Mouse (Mus musculus): ENCODE data around the gene Ptprk. TPM values are rescaled to one million over a fixed set of nuclear protein-coding genes. Genes with fewer than 3 reads are reported as not detected.

Gene Ptprk
- 1.2 and 3.7 TPM in 2 replicates for polyA plus RNA-seq (2011; ENCODE audit: insufficient read depth, insufficient read length, low replicate concordance, missing spikeins)

GRCm38 (mm10) chr10:28074653-28075451 is at the start of gene Ptprk:
Gene Ptprk (plus strand): TSS chr10:28074820.
- TF ChIP-seq CTCF (IDR thresholded peaks at IDR 0.05; ENCODE audit: control insufficient read depth, insufficient read depth, low read length) (no peak), POLR2A (IDR thresholded peaks at IDR 0.05; ENCODE audit: borderline replicate concordance, control insufficient read depth, low read depth, low read length) (no peak)
- under 1% methylated on average over 77 of the region's 77 CpGs for WGBS
- Histone ChIP-seq H3K4me1 (ENCODE audit: control insufficient read depth, insufficient read depth, low read length) (no peaks in the 10 kb centered on the region), H3K27ac (ENCODE audit: control insufficient read depth, insufficient read depth, low read depth, low read length, poor library complexity) (no peak within 1 kb of the TSS; the same call in 1 of the 2 replicates), H3K4me3 (replicated peaks; ENCODE audit: control insufficient read depth, low read depth, low read length) (peak within 1 kb of the TSS; percentile 11)

GRCm38 (mm10) chr10:28027791-28028190 is 46.8 kb upstream of the Ptprk start:
- Histone ChIP-seq H3K4me1 (ENCODE audit: control insufficient read depth, insufficient read depth, low read length) (no peaks in the 10 kb centered on the region), H3K27ac (ENCODE audit: control insufficient read depth, insufficient read depth, low read depth, low read length, poor library complexity) (no peak overlapping the region), H3K4me3 (replicated peaks; ENCODE audit: control insufficient read depth, low read depth, low read length) (no peak overlapping the region)
- WGBS = 45% methylated on average over 2 of the region's 2 CpGs
- TF ChIP-seq CTCF (IDR thresholded peaks at IDR 0.05; ENCODE audit: control insufficient read depth, insufficient read depth, low read length) = no peak
- TF ChIP-seq POLR2A (IDR thresholded peaks at IDR 0.05; ENCODE audit: borderline replicate concordance, control insufficient read depth, low read depth, low read length) = no peak

- TF ChIP-seq POLR2A (IDR thresholded peaks at IDR 0.05; ENCODE audit: borderline replicate concordance, control insufficient read depth, low read depth, low read length) (no peak), CTCF (IDR thresholded peaks at IDR 0.05; ENCODE audit: control insufficient read depth, insufficient read depth, low read length) (no peak)
Observed at GRCm38 (mm10) chr10:28036456-28036855, 38.2 kb upstream of the Ptprk start.

GRCm38 (mm10) chr10:28054764-28055163 is 19.9 kb upstream of the Ptprk start:
- Histone ChIP-seq H3K27ac (ENCODE audit: control insufficient read depth, insufficient read depth, low read depth, low read length, poor library complexity) (no peak overlapping the region), H3K4me1 (ENCODE audit: control insufficient read depth, insufficient read depth, low read length) (no peaks in the 10 kb centered on the region), H3K4me3 (replicated peaks; ENCODE audit: control insufficient read depth, low read depth, low read length) (no peak overlapping the region)
- 78% methylated on average over 4 of the region's 4 CpGs for WGBS
- TF ChIP-seq CTCF (IDR thresholded peaks at IDR 0.05; ENCODE audit: control insufficient read depth, insufficient read depth, low read length) = no peak
- no peak for TF ChIP-seq POLR2A (IDR thresholded peaks at IDR 0.05; ENCODE audit: borderline replicate concordance, control insufficient read depth, low read depth, low read length)

More at GRCm38 (mm10) chr10:28036456-28036855, 38.2 kb upstream of the Ptprk start:
- 83% methylated on average over 1 of the region's 1 CpGs for WGBS
- Histone ChIP-seq H3K27ac (ENCODE audit: control insufficient read depth, insufficient read depth, low read depth, low read length, poor library complexity) (no peak overlapping the region), H3K4me3 (replicated peaks; ENCODE audit: control insufficient read depth, low read depth, low read length) (no peak overlapping the region), H3K4me1 (ENCODE audit: control insufficient read depth, insufficient read depth, low read length) (no peaks in the 10 kb centered on the region)

GRCm38 (mm10) chr10:28059222-28059621 is 15.4 kb upstream of the Ptprk start:
- H3K27ac ChIP-seq (ENCODE audit: control insufficient read depth, insufficient read depth, low read depth, low read length, poor library complexity) = no peak overlapping the region
- no peaks in the 10 kb centered on the region for H3K4me1 ChIP-seq (ENCODE audit: control insufficient read depth, insufficient read depth, low read length)
- 62% methylated on average over 1 of the region's 1 CpGs for WGBS
- no peak for TF ChIP-seq CTCF (IDR thresholded peaks at IDR 0.05; ENCODE audit: control insufficient read depth, insufficient read depth, low read length)
- TF ChIP-seq POLR2A (IDR thresholded peaks at IDR 0.05; ENCODE audit: borderline replicate concordance, control insufficient read depth, low read depth, low read length) = no peak
- no peak overlapping the region for H3K4me3 ChIP-seq (replicated peaks; ENCODE audit: control insufficient read depth, low read depth, low read length)

- WGBS = 88% methylated on average over 5 of the region's 5 CpGs
- Histone ChIP-seq H3K4me3 (replicated peaks; ENCODE audit: control insufficient read depth, low read depth, low read length) (no peak overlapping the region), H3K27ac (ENCODE audit: control insufficient read depth, insufficient read depth, low read depth, low read length, poor library complexity) (no peak overlapping the region), H3K4me1 (ENCODE audit: control insufficient read depth, insufficient read depth, low read length) (no peaks in the 10 kb centered on the region)
- TF ChIP-seq CTCF (IDR thresholded peaks at IDR 0.05; ENCODE audit: control insufficient read depth, insufficient read depth, low read length) (no peak), POLR2A (IDR thresholded peaks at IDR 0.05; ENCODE audit: borderline replicate concordance, control insufficient read depth, low read depth, low read length) (no peak)
Observed at GRCm38 (mm10) chr10:28067997-28068396, 6.6 kb upstream of the Ptprk start.

GRCm38 (mm10) chr10:28073991-28074652 is 498 bp upstream of the Ptprk start:
- Histone ChIP-seq H3K27ac (ENCODE audit: control insufficient read depth, insufficient read depth, low read depth, low read length, poor library complexity) (no peak overlapping the region; the same call in 1 of the 2 replicates), H3K4me1 (ENCODE audit: control insufficient read depth, insufficient read depth, low read length) (no peaks in the 10 kb centered on the region), H3K4me3 (replicated peaks; ENCODE audit: control insufficient read depth, low read depth, low read length) (no peak overlapping the region)
- under 1% methylated on average over 26 of the region's 26 CpGs for WGBS
- TF ChIP-seq CTCF (IDR thresholded peaks at IDR 0.05; ENCODE audit: control insufficient read depth, insufficient read depth, low read length) = no peak
- TF ChIP-seq POLR2A (IDR thresholded peaks at IDR 0.05; ENCODE audit: borderline replicate concordance, control insufficient read depth, low read depth, low read length) = no peak

- H3K4me3 ChIP-seq (replicated peaks; ENCODE audit: control insufficient read depth, low read depth, low read length) = peak overlapping the region; percentile 11
- no peak for TF ChIP-seq CTCF (IDR thresholded peaks at IDR 0.05; ENCODE audit: control insufficient read depth, insufficient read depth, low read length)
- no peak for TF ChIP-seq POLR2A (IDR thresholded peaks at IDR 0.05; ENCODE audit: borderline replicate concordance, control insufficient read depth, low read depth, low read length)
- no peaks in the 10 kb centered on the region for H3K4me1 ChIP-seq (ENCODE audit: control insufficient read depth, insufficient read depth, low read length)
- WGBS = 1% methylated on average over 22 of the region's 22 CpGs
- H3K27ac ChIP-seq (ENCODE audit: control insufficient read depth, insufficient read depth, low read depth, low read length, poor library complexity) = no peak overlapping the region
Observed at GRCm38 (mm10) chr10:28075491-28076035, 943 bp downstream of the Ptprk start.

All from bone marrow, adult 2 months (tissue).